Mouse (Mus musculus): ENCODE measurements around the gene Clec4a1. TPM values are rescaled to one million over a fixed set of nuclear protein-coding genes. Genes with fewer than 3 reads are reported as not detected.

Gene Clec4a1
- not detected for polyA plus RNA-seq (2017; shearing (Covaris generic))

DNA sequence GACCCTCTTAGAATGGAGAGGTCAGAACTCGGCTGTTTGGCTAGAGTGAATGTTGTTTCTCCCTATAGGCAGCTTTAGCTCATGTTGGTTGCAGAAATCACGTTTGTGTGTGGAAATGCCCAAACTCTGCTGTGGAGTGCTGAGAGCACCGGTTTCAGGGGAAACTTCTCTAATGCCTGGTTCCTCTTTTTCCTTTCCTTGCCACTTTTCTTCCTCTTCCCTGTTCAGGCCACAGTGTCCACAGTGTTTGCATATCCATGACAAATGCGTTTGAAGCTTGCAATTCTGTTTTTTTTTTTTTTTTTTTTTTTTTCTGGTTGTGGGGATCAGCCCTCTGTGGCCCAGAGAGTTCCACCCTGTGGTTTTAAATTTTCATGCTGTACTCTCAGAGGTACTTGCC lies at the start of gene Clec4a1:
Gene Clec4a1 (plus strand): TSS at position 398 of the 400 bp plus-strand sequence.

DNA sequence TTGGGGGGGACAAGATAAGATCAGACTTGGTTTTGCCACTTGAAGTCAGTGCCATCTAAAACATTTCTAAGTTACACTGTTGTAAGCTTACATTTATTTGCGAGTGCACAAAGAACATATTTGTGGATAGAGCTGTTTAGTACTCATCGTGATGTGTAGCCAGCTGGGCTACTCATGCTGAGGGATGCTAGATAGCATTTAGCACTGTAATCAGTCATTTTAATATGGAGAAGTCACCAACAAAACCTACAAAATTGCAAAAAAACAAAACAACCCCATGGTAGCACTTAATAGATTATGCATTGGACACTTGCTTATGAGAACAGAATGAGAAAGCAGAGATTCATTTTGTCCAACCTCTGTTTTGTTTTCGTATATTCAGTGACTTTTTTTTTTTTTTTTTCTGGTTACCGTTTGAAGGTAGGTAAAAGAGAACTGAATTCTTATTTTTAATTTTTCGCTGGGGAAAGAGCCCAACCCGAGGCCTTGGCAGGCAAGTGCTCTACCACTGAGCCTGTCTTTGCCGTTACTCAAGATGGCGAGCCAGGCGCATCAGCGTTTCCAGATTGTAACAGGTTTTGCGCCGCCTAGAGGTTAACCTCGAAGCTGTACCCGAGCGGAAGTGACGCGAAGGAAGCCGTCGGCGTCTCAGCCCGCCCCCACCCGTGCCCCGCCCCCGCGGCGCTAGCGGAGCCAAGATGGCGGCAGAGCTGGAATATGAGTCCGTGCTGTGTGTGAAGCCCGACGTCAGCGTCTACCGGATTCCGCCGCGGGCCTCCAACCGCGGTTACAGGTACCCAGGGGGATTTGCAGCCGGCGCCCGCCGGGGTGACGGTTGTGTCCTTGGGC lies 47.6 kb upstream of the Clec4a1 start, which contains the start of gene Necap1:
Gene Necap1 (plus strand): TSS at position 604 of the 849 bp plus-strand sequence.

DNA sequence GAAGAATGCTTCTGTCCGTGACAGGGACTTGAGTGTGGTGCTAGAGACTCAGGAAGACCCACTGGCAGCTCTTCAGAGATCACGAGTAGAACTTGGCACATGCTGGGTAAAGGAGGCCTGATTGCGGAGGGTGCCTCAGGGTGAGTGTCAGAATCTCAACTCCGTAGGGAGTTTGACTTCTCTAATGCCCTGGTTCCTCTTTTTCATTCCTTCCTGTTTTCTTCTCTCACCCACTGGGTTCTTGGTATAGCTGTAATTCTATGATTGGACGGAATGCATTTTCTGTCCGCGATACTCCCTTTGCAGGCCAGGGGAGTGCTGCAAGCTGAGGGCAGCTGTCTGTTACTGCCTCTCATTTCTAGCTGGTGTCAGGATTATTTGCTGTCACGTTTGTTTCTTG lies 30.8 kb downstream of the Clec4a1 start, which contains the start of gene Clec4a3:
Gene Clec4a3 (plus strand): TSS at position 115 of the 400 bp plus-strand sequence.

Other genes starting within 250 kb of the Clec4a1 start
- not detected for gene Nanog, start 214.4 kb upstream of the Clec4a1 start, polyA plus RNA-seq (2017; shearing (Covaris generic))
- gene Slc2a3, start 120.2 kb upstream of the Clec4a1 start, polyA plus RNA-seq (2017; shearing (Covaris generic)) = 26.0 TPM
- 38.5 TPM for gene Foxj2, start 101.9 kb upstream of the Clec4a1 start, polyA plus RNA-seq (2017; shearing (Covaris generic))
- gene C3ar1, start 65.7 kb upstream of the Clec4a1 start, polyA plus RNA-seq (2017; shearing (Covaris generic)) = not detected
- gene Necap1, start 47.4 kb upstream of the Clec4a1 start, polyA plus RNA-seq (2017; shearing (Covaris generic)) = 39.7 TPM
- not detected for gene Clec4a3, start 30.7 kb downstream of the Clec4a1 start, polyA plus RNA-seq (2017; shearing (Covaris generic))
- not detected for gene Clec4a4, start 68.5 kb downstream of the Clec4a1 start, polyA plus RNA-seq (2017; shearing (Covaris generic))
- gene Clec4b1, start 128.1 kb downstream of the Clec4a1 start, polyA plus RNA-seq (2017; shearing (Covaris generic)) = not detected
- not detected for gene Clec4a2, start 184.6 kb downstream of the Clec4a1 start, polyA plus RNA-seq (2017; shearing (Covaris generic))

All from effector memory CD4-positive, alpha-beta T cell, adult 5 months (primary cell).